Mouse (Mus musculus) myocyte (in vitro differentiated cells): ENCODE measurements around the gene Mrtfa.

Source experiments
- E2F4 ChIP-seq: IDR thresholded peaks from one replicate; pipeline ENCODE4 v1.6.1; 2011; ENCODE audit warnings: mild to moderate bottlenecking, control low read depth, moderate library complexity; ENCODE audit not compliant: insufficient read depth
- MAX ChIP-seq: IDR thresholded peaks from one replicate; pipeline ENCODE4 v1.6.1; 2011; ENCODE audit warnings: low read depth, mild to moderate bottlenecking, control low read depth
- MYOD1 ChIP-seq, 3 experiments: IDR thresholded peaks; one replicate each; pipeline ENCODE4 v1.6.1; 2011; ENCODE audit warnings: control low read depth in 2 of 3, low read depth in 2 of 3, mild to moderate bottlenecking in 2 of 3, moderate library complexity in 1 of 3; ENCODE audit not compliant: insufficient read length in 2 of 3, control insufficient read depth in 1 of 3
- MYOG ChIP-seq, 3 experiments: IDR thresholded peaks; one replicate each; pipeline ENCODE4 v1.6.1; 2011; ENCODE audit warnings: control low read depth in 2 of 3, low read depth in 2 of 3, mild to moderate bottlenecking in 2 of 3; ENCODE audit not compliant: insufficient read length in 2 of 3, control insufficient read depth in 1 of 3, insufficient read depth in 1 of 3
- POLR2A ChIP-seq: IDR thresholded peaks from one replicate; pipeline ENCODE4 v1.6.1; 2011; ENCODE audit warnings: low read depth, mild to moderate bottlenecking, control low read depth, moderate library complexity; ENCODE audit not compliant: insufficient read length
- TCF12 ChIP-seq: IDR thresholded peaks from one replicate; pipeline ENCODE4 v1.6.1; 2011; ENCODE audit warnings: mild to moderate bottlenecking, control low read depth; ENCODE audit not compliant: poor library complexity, insufficient read depth, severe bottlenecking
- USF1 ChIP-seq: IDR thresholded peaks from one replicate; pipeline ENCODE4 v1.6.1; 2011; ENCODE audit warnings: low read depth, mild to moderate bottlenecking, control low read depth, moderate library complexity

DNA sequence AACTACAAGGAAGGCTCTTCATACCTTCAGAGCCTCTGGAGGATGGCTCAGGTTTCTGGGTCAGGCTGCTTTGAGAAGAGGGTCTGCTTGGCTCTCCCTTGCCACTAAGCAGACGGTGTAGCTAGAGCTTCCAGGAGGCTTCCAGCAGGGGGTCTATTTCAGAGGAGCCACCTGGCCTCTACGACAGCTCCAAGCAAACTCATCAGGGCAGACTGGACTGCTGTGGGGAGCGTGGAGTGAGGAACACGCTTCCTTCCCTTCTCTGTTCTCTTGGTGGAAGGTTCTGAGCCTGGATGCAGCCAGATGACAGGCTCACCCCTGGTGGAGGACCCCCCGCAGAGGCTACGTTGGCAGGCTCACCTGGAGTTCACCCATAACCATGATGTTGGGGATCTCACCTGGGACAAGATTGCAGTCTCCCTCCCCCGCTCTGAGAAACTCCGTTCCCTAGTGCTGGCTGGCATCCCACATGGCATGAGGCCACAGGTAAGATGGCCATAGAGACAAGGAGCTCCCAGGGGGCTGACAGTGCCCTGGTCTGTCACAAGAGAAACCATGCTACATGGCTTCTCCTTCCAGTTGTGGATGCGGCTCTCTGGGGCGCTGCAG is 184.3 kb downstream of the Mrtfa start:
- TF ChIP-seq USF1 (no peak), POLR2A (no peak), MAX (no peak), MYOG (IDR thresholded peaks at IDR 0.05; ENCODE audit: control insufficient read depth in 1 of 3, insufficient read depth in 1 of 3, insufficient read length in 2 of 3, low read depth in 2 of 3) (no peak), MYOD1 (IDR thresholded peaks at IDR 0.05; ENCODE audit: control insufficient read depth in 1 of 3, insufficient read length in 2 of 3, low read depth in 2 of 3) (no peak), E2F4 (no peak), TCF12 (no peak)
